Mouse (Mus musculus) bone marrow macrophage, adult 2 months (primary cell): ENCODE results near the gene Zfp867.

Experiments
- CTCF ChIP-seq: IDR thresholded peaks from 2 replicates; pipeline ENCODE4 v1.5.1; 2012; ENCODE audit warnings: low read depth, mild to moderate bottlenecking, low read length, moderate library complexity
- POLR2A ChIP-seq: IDR thresholded peaks from 2 replicates; pipeline ENCODE4 v1.6.1; 2012; ENCODE audit warnings: mild to moderate bottlenecking, low read depth, low read length, borderline replicate concordance

- TF ChIP-seq POLR2A: no peak
- TF ChIP-seq CTCF: no peak
Observed at GRCm38 (mm10) chr11:59511558-59511957, 39.3 kb upstream of the Zfp867 start.
